ENCODE assay signal across 1 mouse cellular context in genomic region chr10:42091546-42092168, GRCm38 (mm10).
A peak's percentile ranks its signal among the peaks of the same experiment; 100 is the strongest.
TF ChIP-seq lines count a peak whose summit lies in the region.

No protein-coding gene starts in this region.

TF ChIP-seq in MEL, 35 proteins besides CTCF, POLR2A, EP300 and RAD21 (continued from another document):
- TF ChIP-seq MAFK (IDR thresholded peaks at IDR 0.05; ENCODE audit: borderline replicate concordance, low read depth, low read length) (no peak), RCOR1 (IDR thresholded peaks at IDR 0.05; ENCODE audit: low read depth, low read length) (0 out of 2 replicates have a peak, but pooled peaks have one; percentile 21), ETS1 (IDR thresholded peaks at IDR 0.05; ENCODE audit: low read depth, low read length) (peak; percentile 28; the same call in 1 of the 2 replicates), USF2 (IDR thresholded peaks at IDR 0.05; ENCODE audit: borderline replicate concordance in 1 of 2, insufficient read depth in 1 of 2, low read depth in 1 of 2, low read length in 2 of 2) (no peak), BHLHE40 (IDR thresholded peaks at IDR 0.05; ENCODE audit: borderline replicate concordance, low read depth, low read length) (peak; percentile 31; the same call in 1 of the 2 replicates), CHD2 (IDR thresholded peaks at IDR 0.05; ENCODE audit: low read length) (no peak)
TF ChIP-seq in MEL: peak in this region for 6.
